Mouse (Mus musculus) ES-Bruce4 (cell line): Measurements from ENCODE around the gene Nckap1. TPM values are rescaled to one million over a fixed set of nuclear protein-coding genes. Genes with fewer than 3 reads are reported as not detected.
"Not testable (repeated sequence)": the region's sequence is repeated elsewhere in the genome, so short reads cannot be mapped to it uniquely, and the experiment has no call there.

Experiments used
- H3K27ac ChIP-seq: 2 replicates; pipeline ENCODE4 v1.5.1; 2012; ENCODE audit warnings: low read length, inconsistent platforms; ENCODE audit not compliant: insufficient read depth
- H3K27me3 ChIP-seq: 2 replicates; pipeline ENCODE4 v1.6.1; 2012; ENCODE audit warnings: mild to moderate bottlenecking, low read length, inconsistent platforms; ENCODE audit not compliant: control insufficient read depth, poor library complexity, insufficient read depth, severe bottlenecking
- H3K36me3 ChIP-seq: 2 replicates; pipeline ENCODE4 v1.6.1; 2012; ENCODE audit warnings: inconsistent platforms, mild to moderate bottlenecking, low read length, moderate library complexity; ENCODE audit not compliant: control insufficient read depth, poor library complexity, insufficient read depth, severe bottlenecking
- H3K4me1 ChIP-seq: one replicate; pipeline ENCODE4 v1.8.1; 2011; ENCODE audit warnings: low read length; ENCODE audit not compliant: control insufficient read depth, insufficient read depth
- H3K4me3 ChIP-seq: 2 replicates; pipeline ENCODE4 v1.5.1; 2011; ENCODE audit warnings: low read depth, mild to moderate bottlenecking, low read length
- H3K9ac ChIP-seq: 2 replicates; pipeline ENCODE4 v1.6.1; 2012; ENCODE audit warnings: low read depth, mild to moderate bottlenecking, inconsistent platforms; ENCODE audit not compliant: poor library complexity, severe bottlenecking
- H3K9me3 ChIP-seq: replicated peaks from 2 replicates; pipeline ENCODE4 v1.6.1; 2012; ENCODE audit warnings: mild to moderate bottlenecking, low read length, inconsistent platforms; ENCODE audit not compliant: control insufficient read depth, poor library complexity, insufficient read depth, severe bottlenecking
- CTCF ChIP-seq: IDR thresholded peaks from one replicate; pipeline ENCODE4 v1.8.1; 2011; ENCODE audit warnings: low read depth, low read length
- EP300 ChIP-seq: IDR thresholded peaks from 2 replicates; pipeline ENCODE4 v1.6.1; 2011; ENCODE audit warnings: low read depth, low read length; ENCODE audit not compliant: insufficient read depth
- POLR2A ChIP-seq: IDR thresholded peaks from one replicate; pipeline ENCODE4 v1.8.1; 2011; ENCODE audit warnings: low read length; ENCODE audit not compliant: insufficient read depth
- polyA plus RNA-seq: library from polyadenylated mRNA; stranded (reverse); fragments of >200 nt; gene quantifications from 2 replicates; pipeline ENCODE4 v1.2.4, GENCODE M21; 2011; ENCODE audit warnings: low read depth; ENCODE audit not compliant: missing spikeins, insufficient read depth, insufficient read length

Gene Nckap1
- polyA plus RNA-seq, 1 experiment: 160 TPM

- H3K36me3 ChIP-seq: peaks cover 24% of the 10 kb centered on the region
- no peak overlapping the region for H3K9ac ChIP-seq
- H3K4me1 ChIP-seq: no peaks in the 10 kb centered on the region
- H3K27ac ChIP-seq: no peak overlapping the region
- no peak overlapping the region for H3K4me3 ChIP-seq
- H3K9me3 ChIP-seq: peaks cover 4% of the 10 kb centered on the region; the same call in 1 of the 2 replicates
- TF ChIP-seq EP300 (no peak), CTCF (no peak), POLR2A (no peak)
- no peaks in the 10 kb centered on the region for H3K27me3 ChIP-seq
Observed at GRCm38 (mm10) chr2:80524275-80524674, 56.9 kb downstream of the Nckap1 start.

- H3K36me3 ChIP-seq: peaks cover 15% of the 10 kb centered on the region
- TF ChIP-seq CTCF (no peak), EP300 (no peak), POLR2A (no peak)
- H3K4me3 ChIP-seq: no peak overlapping the region
- no peaks in the 10 kb centered on the region for H3K4me1 ChIP-seq
- no peak overlapping the region for H3K27ac ChIP-seq
- H3K27me3 ChIP-seq: no peaks in the 10 kb centered on the region
- H3K9ac ChIP-seq: no peak overlapping the region
- no peaks in the 10 kb centered on the region for H3K9me3 ChIP-seq
Observed at GRCm38 (mm10) chr2:80506051-80506802, 75.0 kb downstream of the Nckap1 start.

GRCm38 (mm10) chr2:80502132-80502531 lies 79.0 kb downstream of the Nckap1 start:
- Histone ChIP-seq H3K27ac (no peak overlapping the region), H3K9ac (no peak overlapping the region), H3K4me1 (no peaks in the 10 kb centered on the region), H3K27me3 (no peaks in the 10 kb centered on the region), H3K9me3 (no peaks in the 10 kb centered on the region), H3K36me3 (peaks cover 14% of the 10 kb centered on the region), H3K4me3 (no peak overlapping the region)
- TF ChIP-seq CTCF (no peak), POLR2A (no peak), EP300 (no peak)

- not testable (repeated sequence) for H3K9me3 ChIP-seq, H3K27ac ChIP-seq, H3K9ac ChIP-seq, H3K36me3 ChIP-seq, H3K4me1 ChIP-seq, H3K27me3 ChIP-seq, H3K4me3 ChIP-seq
Observed at GRCm38 (mm10) chr2:80495304-80495703, 85.9 kb downstream of the Nckap1 start.

GRCm38 (mm10) chr2:80486851-80487250 lies 94.3 kb downstream of the Nckap1 start:
- TF ChIP-seq POLR2A (no peak), CTCF (no peak), EP300 (no peak)
- H3K36me3 ChIP-seq: no peaks in the 10 kb centered on the region
- no peak overlapping the region for H3K9ac ChIP-seq
- no peaks in the 10 kb centered on the region for H3K27me3 ChIP-seq
- H3K4me1 ChIP-seq: no peaks in the 10 kb centered on the region
- H3K4me3 ChIP-seq: no peak overlapping the region
- H3K27ac ChIP-seq: no peak overlapping the region
- H3K9me3 ChIP-seq: no peaks in the 10 kb centered on the region; the same call in 1 of the 2 replicates

- no peak for TF ChIP-seq EP300
- no peak for TF ChIP-seq POLR2A
- TF ChIP-seq CTCF: no peak
- Histone ChIP-seq H3K27ac (no peak overlapping the region), H3K4me3 (no peak overlapping the region), H3K27me3 (no peaks in the 10 kb centered on the region), H3K4me1 (no peaks in the 10 kb centered on the region), H3K9ac (no peak overlapping the region), H3K36me3 (no peaks in the 10 kb centered on the region), H3K9me3 (no peaks in the 10 kb centered on the region; the same call in 1 of the 2 replicates)
Observed at GRCm38 (mm10) chr2:80484951-80485350, 96.2 kb downstream of the Nckap1 start.

GRCm38 (mm10) chr2:80475831-80476230 lies 105.3 kb downstream of the Nckap1 start:
- H3K4me3 ChIP-seq: no peak overlapping the region
- no peak overlapping the region for H3K9ac ChIP-seq
- no peaks in the 10 kb centered on the region for H3K4me1 ChIP-seq
- no peaks in the 10 kb centered on the region for H3K36me3 ChIP-seq
- no peaks in the 10 kb centered on the region for H3K27me3 ChIP-seq
- no peaks in the 10 kb centered on the region for H3K9me3 ChIP-seq
- no peak for TF ChIP-seq POLR2A
- TF ChIP-seq CTCF: no peak
- no peak for TF ChIP-seq EP300
- no peak overlapping the region for H3K27ac ChIP-seq
